Mouse (Mus musculus): ENCODE measurements at regions not wholly inside any gene's neighbourhood (a gene's known extent, or its start where the extent isn't known, plus 50 kb on each side); places are given as distances from the start of the nearest gene placed in this dataset.
A peak's percentile ranks its signal among the peaks of the same experiment; 100 is the strongest.
"Not testable (repeated sequence)": the region's sequence is repeated elsewhere in the genome, so short reads cannot be mapped to it uniquely, and the experiment has no call there.

DNA sequence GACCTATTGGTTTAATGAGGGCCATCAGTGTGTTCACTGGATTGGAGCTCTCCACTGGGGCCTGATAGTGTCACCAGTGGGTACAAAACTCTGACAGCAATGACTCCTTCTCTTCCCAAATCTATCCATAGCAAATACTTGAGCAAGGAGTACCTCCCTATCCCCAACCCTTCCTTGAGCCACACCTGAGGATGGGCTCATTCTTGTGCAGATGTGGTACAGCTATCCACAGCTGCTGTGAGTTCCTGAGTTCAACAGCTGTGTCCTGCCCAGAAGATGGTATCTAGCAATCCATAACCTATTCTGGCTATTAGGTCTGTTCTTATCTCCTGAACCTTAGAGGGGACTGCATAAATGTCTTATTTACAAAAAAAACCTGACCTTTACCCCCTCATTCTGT, 148.7 kb upstream of the Cwc22 start:
- DNase-seq (ENCODE audit: low spot score): no peak

DNA sequence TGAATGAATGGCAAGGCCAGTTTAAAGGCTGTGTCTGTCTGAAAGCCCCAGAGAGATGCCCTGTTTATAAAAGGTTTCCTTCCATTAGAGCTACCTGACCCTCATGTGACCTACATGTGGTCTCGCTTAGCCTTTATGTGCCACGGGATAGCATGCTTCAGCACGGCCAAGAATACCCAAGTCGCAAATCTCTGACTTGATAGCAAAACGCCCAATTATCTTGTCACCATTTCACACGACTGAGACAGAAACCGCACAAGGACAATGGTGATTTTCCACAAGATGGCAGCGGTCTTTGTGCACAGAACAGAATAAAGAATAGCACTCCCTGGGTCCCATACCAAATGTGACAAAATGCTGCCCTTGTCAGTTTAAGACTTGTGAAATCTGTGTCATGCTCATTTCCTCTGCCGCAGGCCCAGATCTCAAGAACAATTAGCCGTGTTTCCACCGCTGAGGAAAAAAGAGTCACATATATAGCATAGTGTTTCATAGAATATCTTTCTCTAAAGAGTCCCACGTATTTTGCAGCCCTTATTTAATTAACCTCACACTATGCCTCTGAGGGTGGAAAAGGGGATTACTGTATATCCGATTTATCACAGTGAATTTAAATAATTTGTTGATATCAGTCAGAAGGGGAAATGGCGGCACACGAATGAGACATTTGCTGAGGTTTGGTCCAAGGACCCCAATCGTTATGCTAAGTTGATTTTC, 118.3 kb upstream of the Cwc22 start:
- no peak for DNase-seq (ENCODE audit: low spot score)

DNA sequence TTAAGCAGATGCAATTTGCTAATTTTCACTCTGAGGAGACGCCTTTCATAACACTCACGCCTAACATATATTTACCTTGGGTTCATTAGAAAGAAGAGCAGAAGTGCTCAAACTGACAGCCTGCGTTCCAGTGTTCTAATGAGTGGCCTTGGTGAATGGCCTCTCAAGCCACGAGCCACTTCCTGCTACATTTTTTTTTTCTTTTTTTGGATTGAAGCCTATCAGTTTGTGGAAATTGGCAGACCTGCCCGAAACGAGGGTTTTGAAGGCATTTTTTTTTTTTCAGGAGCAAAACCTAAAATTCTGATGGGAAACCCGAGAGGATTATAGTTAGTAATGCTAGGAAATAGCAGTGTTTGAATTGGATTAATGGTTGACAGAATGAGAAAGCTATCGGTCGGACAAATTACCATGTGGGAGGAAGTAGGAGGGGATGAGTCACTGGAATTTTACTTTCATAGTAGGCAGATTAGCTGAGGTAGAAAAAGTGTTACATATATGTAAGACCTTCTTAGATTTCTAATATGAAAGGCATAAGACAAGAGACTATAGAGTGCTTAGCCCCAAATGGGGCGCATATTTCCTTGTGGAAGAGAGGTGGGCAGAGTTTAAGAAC, 113.7 kb upstream of the Cwc22 start:
- no peak for DNase-seq (ENCODE audit: low spot score)

DNA sequence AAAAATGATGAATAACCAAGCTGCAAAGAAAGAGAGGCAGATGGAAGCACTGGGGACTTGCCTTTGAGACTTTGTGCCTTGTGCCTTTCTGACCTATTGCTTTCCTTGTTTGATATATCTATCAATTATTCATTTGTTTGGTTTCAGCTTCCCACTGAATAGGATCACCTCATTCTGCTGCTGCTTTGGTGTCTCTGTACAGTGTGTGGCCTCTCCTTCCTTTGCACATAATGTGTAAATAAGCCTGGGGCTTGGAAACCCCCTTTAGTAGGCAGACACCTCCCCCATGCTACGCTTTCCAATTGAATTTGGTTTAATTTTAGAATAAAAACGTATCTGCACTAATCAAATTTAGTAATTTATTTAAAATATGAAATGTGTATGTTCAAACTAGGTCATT, 112.8 kb upstream of the Cwc22 start:
- no peak for DNase-seq (ENCODE audit: low spot score)

DNA sequence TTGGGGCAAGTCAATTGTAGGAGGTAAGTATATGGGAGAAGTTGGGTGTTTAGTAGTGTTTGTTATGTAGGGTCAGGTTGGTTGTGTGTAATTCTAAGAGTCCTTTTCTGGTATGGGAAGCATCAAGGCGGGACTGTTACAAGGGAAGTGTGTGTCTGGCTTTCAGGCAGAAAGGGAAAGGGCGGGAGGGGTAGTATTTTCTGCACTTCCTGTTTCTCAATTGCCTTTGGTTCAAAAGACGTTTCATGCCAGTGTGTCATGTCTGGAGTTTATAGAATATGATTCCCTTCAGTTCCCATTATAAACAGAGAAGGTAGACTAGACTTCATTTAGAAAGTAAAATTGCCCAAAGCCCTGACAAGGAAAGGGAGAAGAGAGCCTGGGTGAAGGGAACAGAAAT, 107.7 kb upstream of the Cwc22 start:
- no peak for DNase-seq (ENCODE audit: low spot score)

DNA sequence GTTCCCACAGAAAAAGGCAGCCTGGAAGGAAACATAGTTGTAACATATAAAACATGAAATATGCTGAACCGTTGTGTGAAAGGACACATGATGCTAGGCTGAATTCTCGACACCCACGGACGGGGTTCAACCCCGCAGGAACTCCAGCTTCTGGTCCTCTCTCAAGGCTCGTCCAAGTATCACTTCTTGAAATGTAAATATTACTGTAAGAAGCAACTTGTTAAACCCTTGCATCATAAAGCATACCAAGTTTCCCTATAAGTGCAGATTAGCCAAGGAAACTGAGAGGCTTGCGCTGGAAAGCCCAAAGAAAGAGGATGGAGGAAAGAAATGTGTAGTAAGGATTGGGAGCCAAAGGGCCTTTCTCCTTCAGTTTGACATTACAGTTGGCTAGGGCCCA, 104.4 kb upstream of the Cwc22 start:
- DNase-seq (ENCODE audit: low spot score): no peak

DNA sequence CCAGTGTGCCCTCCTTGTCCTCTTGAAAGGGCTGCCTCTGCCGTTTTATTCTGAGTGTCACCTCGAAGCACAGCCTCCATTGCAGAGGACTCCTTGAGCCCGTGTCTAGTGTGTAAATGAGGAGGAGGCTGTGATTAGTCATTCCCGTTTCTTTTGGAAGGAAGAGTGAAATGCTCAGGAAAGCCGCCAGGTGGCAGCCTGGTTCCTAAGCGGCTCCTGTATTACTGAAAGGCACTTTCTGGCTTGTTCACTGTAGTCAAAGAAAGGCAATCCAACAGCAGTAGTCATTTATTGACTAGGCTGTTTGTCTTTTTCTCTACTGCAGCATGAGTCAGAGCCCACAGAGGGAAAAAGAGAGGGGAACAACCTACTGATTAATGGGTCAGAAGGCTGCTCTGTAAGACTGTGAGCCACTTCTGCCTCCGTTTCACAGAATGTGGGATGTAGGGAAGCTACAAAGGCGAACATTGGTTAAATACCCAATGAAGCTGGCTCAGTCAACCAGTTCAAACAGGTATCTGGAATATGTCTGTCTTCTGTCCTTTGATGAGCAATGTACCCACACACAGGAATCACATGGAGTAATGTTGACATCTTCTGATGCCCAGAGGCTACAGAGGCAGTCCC, 103.2 kb upstream of the Cwc22 start:
- peak; percentile 91 for DNase-seq (ENCODE audit: low spot score)

DNA sequence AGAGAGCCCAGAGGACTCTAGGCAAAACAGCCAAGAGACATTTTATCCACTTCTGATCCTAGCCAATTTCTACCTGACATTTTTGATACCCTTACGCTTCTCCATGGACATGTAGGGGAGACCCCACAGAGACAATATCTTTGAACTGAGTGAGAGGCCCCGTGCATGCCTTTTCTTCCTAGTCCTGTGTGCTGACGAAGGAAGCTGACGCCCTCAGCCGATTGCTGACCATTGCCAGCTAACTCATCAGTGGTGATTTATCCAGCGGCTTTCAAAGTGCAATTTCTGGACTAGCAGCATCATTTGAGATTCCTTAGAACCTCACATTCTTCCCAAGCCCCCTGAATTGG, 102.5 kb upstream of the Cwc22 start:
- peak; percentile 20 for DNase-seq (ENCODE audit: low spot score)

DNA sequence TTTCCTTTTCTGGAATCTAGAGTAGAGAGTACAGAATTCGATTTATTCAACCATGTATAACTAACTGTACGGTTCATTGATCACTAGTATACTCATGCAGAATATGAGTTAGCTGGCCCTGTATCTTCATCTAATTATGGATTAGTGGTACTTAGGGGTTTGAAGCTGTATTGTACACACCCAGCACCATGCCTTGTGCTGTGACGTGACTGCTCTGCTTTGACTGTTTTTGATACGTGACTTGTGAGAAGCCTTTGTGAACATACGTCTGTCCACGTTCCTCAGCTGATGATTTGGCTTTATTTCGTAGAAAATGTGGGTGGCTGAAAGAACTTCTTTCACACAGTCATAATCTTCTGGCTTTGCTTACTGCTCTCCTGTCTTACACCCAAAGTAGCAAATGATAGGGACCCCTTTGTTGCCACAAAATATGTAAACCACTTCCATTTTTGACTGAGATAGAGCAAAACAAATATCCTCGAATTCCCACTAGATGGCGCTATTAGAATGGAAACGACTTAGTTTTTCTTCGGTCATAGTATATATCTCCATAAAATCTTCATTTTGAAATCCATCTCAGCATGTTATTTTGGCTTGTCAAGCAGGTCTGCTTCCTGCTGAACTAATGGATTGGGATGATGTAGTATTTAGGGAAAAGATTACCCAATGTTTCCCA, 102.0 kb upstream of the Cwc22 start:
- peak; percentile 21 for DNase-seq (ENCODE audit: low spot score)

DNA sequence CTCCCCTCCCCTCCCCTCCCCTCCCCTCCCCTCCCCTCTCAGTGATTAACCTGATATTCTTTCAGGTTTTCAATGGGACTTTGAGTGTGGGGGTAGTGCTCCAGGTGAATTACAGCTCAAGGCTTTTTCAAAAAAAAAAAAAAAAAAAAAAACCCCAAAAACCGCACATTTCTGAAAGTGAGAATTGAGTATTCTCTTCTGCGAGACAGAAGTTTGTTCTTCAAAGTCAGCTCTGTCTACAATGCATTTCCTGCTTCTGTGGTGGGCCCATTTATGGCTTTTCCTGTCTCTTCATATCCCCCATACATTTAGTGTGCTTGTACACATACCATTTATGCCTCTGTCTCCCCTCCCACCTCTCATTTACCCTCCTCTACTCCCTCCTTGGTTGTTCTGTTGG, 81.1 kb upstream of the Cwc22 start:
- DNase-seq (ENCODE audit: low spot score): no peak

DNA sequence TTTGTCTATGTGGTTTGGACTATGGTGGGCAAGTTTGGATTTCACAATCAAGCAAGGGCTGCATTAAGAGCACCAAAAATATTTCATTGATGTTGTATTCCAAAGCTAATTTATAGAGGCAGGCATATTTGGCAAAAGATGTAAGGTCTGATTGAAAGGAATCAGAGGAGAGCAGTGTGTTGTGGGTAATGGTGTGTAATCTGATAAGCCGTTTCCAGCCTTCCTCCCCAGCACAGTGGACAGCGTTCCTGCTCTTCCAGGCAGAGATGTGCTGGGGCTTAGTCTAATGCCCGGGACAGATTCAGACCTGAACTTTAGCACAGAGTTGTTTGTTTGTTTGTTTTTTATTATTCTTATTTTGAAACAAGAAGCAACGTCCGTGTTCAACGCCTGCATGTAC, 80.6 kb upstream of the Cwc22 start:
- no peak for DNase-seq (ENCODE audit: low spot score)

DNA sequence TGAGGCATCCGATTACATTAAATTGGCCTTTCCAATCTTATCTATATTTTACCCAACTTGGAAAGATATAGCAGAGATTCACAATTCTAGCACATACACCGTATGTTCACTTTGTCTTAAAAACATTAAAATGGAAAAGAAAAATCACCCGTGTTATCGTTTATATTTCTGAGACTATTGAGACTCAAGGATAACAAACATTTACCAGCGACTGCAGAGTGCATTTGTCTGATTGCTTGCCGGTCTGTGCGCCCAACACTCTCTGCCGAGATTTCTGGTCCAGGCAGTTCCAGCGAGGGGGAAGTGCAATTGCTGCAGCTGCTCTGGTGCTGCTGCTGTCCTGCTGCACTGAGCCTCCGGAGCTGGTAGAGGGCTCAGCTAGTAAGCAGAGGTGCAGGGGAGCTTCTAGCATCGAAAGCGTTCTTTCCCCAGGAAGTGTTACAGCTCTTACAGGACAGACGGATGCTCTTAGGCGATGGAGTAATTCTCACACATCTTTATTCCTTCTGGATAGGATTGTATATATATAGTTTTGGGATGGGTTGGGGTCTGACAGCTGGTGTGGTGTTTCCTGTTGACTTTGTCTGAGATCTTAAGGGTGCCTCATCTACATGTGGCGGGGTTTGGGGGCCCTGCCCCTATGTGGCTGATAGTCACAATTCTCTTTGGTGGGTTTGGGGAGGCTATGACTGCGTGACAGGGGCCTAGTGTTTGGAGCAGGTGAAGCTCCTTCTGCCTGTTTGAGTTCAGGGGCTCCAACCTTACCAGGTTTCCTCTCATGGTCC, 79.7 kb upstream of the Cwc22 start:
- DNase-seq (ENCODE audit: low spot score): no peak

DNA sequence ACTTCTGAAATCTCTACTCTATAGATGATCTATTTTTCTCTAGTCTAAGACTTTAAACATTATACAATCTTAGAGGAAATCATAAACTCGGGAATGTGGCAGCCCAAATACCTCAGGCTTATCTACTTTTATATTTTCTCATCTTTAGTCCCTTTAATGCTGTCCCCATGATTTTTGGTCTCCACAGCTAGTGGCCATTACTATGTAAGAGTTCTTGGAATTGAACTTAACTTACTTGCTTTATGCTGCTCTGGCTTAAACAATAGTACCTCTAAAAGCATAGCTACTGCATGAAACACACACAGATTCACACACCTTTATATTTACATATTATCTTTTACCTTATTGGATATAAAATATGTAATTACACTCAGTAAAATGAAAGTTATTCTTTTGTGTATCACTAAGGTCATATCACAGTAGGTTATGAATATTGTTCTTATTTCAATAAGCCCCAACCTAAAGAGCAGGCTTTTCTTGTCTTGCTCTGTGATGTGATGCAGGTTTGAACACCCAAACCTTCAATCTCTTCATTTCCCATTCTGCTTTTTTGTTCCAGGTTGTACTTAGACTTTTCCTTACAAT, 78.9 kb upstream of the Cwc22 start:
- no peak for DNase-seq (ENCODE audit: low spot score)

DNA sequence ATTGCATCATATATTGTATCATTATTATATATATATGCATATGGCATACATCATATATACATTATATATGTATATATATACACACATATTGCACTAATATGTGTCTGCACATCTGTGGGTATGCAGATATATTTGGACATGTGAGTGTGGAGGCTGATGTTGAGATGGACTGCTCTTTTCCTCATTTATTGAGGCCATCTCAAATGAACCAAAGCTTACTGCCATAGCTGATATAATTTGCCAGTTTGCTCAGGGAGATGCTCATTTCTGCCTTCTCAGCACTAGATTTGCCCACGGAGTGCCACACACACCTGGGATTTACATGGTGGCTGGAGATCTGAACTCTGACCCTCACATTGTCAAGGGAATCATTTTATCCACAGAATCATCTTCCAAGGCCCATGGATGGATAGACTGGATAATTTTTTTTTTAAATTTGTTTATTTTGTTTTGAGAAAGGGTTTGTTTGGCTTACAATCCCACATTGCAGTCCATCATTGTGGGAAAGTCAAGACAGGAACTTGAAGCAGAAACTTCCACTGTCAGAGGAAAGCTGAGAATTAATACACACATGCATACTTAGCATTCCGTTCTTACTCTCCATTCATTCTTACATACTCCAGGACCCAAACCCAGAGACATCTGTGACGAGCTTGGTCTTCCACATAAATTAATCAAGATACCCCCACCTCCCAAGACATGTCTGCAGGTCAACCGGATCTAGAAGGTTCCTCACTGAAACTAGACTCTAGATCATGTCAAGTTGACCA, 77.9 kb upstream of the Cwc22 start:
- DNase-seq (ENCODE audit: low spot score): no peak

DNA sequence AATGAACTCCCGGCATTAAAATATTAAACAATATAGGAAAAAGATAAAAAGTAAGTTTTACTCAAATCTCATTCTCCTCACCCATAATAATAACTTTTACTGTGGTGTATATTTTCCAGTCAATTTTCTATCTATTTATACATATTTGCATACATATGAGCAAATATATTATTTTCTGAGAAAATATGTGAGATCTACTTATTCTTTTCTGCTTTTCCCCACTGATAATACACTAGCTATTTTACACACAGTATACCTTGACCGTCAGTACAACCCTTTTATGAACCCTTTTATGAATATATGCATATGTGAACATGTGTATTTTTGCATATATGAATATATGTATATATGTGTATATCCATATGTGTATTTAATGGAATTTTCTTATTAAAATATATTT, 77.2 kb upstream of the Cwc22 start:
- DNase-seq (ENCODE audit: low spot score): no peak

DNA sequence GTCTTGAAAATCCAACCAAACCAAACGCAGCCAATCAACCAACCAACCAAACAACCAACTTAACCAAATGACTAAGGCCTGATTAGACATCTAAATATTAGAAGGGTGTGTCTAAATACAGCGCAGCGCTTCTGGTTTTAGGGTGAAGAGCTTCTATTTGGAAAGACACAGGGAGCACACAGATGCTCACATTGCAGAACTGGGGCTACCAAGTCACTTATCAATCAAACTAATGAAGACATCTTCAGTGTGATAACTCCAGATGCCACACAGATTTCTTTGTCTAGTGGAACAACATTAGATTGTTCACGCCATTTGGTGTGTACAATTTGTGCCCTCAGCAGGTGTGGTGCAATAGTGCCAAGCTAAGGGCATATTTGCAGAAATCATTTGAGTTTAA, 76.6 kb upstream of the Cwc22 start:
- no peak for DNase-seq (ENCODE audit: low spot score)

DNA sequence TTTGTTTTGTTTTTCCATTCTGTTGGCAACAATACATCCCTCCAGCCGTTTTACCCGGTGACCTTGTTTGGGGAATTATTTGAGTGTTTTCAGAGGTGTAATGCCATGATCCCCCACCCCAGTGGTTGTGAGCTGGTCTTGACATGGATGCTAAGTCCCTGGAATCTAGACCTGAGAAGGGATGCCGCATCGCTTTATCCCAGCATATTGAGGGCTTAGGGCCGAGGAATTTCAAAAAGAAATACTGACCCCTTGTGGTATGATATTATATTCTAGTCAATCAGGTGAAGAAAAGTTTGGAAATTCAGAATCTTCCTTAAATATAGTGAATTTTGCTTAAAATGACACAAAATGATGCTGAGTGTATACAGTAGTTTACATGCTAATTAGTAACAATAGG, 75.7 kb upstream of the Cwc22 start:
- DNase-seq (ENCODE audit: low spot score): peak; percentile 12

DNA sequence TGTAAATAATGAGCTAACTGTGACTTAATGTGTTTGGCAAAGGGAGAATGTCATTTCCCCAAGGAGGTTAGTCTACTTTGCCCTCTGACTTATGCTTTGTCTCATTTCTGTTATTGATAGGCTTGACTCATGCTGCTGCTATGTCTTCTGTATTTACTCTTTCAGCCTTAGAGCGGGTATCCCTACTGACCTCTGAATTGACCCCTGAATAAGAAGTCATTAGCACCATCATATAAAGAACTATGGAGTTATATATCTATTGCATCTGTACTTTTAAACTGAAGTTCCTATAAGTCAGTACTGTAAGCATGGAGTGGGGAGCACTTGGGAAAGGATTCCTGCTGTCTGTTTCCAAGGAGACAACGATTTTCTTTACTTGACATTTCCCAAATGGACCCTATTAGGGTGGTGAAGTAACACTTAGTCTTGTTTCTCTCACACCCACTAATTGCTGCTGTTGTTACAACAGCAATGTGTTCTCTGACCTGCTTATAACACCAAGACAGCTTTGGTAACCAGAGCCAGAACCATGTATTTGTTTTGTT, 75.3 kb upstream of the Cwc22 start:
- DNase-seq (ENCODE audit: low spot score): no peak

DNA sequence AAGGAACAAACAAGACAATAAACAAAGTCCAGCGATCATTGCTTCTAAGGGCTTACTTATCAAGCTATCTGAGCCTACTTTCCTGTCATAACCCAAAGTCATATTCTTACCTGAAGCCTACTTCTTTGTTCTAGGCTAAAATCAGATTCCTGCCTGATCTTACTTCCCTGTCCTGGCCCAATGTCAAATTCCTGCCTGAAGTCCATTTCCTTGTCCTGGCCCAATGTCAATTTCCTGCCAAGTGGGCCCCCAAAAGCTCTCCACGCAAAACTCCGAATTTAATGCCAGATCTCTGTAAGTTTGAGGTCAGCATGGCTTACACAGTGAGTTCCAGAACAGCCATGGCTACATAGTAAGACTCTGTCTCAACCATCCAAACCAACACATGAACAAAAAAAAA, 74.3 kb upstream of the Cwc22 start:
- DNase-seq (ENCODE audit: low spot score): no peak

DNA sequence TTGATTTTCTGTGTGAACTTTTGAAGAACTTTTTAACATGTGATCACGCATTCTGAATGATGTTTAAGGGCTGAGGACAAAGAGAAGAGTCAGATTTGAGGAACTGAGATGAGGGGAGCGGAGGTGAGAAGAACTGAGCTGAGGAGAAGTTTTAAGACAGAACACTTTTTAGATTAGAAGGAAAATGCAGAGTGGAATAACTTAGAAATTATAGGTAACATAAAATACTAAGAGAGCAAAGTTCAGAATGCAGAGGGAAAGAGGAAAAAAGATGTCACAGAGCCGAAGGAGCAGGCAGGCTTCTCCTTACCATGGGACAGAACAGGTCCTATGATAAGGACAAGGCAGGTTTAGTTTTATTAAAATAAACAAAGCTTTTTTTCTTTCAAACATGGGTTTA, 73.7 kb upstream of the Cwc22 start:
- DNase-seq (ENCODE audit: low spot score): no peak

DNA sequence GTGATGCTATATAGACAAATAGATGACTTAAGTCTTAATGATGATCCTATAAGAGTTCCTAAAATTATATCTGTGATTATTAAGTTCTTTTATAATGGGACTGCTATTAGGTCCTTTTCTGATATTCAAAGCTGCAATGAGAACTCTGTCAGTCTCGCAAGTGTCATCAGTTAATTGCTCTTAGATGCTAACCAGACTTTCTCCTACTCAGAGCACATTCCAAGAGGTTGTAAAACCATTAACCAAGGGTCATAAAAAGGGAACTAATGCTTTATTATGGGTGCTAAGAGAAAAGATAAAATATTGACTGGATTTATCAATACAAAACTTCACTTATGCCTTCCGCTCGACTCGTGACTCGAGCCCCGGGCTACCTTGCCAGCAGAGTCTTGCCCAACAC, 66.3 kb upstream of the Cwc22 start:
- not testable (repeated sequence) for DNase-seq (ENCODE audit: low spot score)
